Mouse (Mus musculus) heart, adult 2 months (tissue): ENCODE data around the gene Slc43a2.

Experiments
- CTCF ChIP-seq: fragments of 200-600 bp; IDR thresholded peaks from 2 replicates; pipeline ENCODE4 v1.8.1; 2022; ENCODE audit warnings: antibody characterized with exemption, mild to moderate bottlenecking, moderate library complexity
- POLR2A ChIP-seq: fragments of 200-500 bp; IDR thresholded peaks from 2 replicates; pipeline ENCODE4 v1.6.1; 2011; ENCODE audit warnings: mild to moderate bottlenecking, low read depth, low read length, control low read depth; ENCODE audit not compliant: insufficient read depth

- TF ChIP-seq CTCF = no peak
- TF ChIP-seq POLR2A = no peak
Measured at GRCm38 (mm10) chr11:75538970-75539299, 7.4 kb downstream of the Slc43a2 start.
